In genomic region chr13:63252295-63253010, GRCm38 (mm10) we compare ENCODE assay signal across 11 mouse cellular contexts.
DNase-seq lines count a peak whose midpoint lies in the region; ATAC-seq and TF ChIP-seq lines count a peak whose summit lies in the region.
"Had no signal": no experiment of that assay in that cellular context is flagged by ENCODE, and none has a peak within 500 bp of the region (broad histone marks: within the 10 kb centered on the region; RNA-seq: fewer than 3 reads in every experiment).

No protein-coding gene starts in this region.

- H3K4me3 ChIP-seq in heart, embryonic 12.5 days: no peak overlapping the region
- H3K4me3 ChIP-seq in lung, embryonic 14.5 days (ENCODE audit: low read depth, low read length): no peak overlapping the region
- no peak overlapping the region for H3K4me3 ChIP-seq in embryonic facial prominence, embryonic 13.5 days
- H3K4me3 ChIP-seq in macrophage (ENCODE audit: inconsistent target): no peak overlapping the region
- H3K4me3 ChIP-seq: erythroblast, embryonic 14.5 days; intestine, embryonic 15.5 days had no signal

- WGBS in heart, embryonic 12.5 days: 60% methylated on average over 2 of the region's 2 CpGs
- WGBS in lung, embryonic 14.5 days: 55% methylated on average over 2 of the region's 2 CpGs
- 50% methylated on average over 2 of the region's 2 CpGs for WGBS in embryonic facial prominence, embryonic 13.5 days
- WGBS in macrophage (ENCODE audit: missing documents): 86% methylated on average over 1 of the region's 2 CpGs

- H3K27me3 ChIP-seq in heart, embryonic 12.5 days (replicated peaks): no peaks in the 10 kb centered on the region
- no peaks in the 10 kb centered on the region for H3K27me3 ChIP-seq in lung, embryonic 14.5 days (ENCODE audit: insufficient read depth, low read length)
- H3K27me3 ChIP-seq in embryonic facial prominence, embryonic 13.5 days: no peaks in the 10 kb centered on the region
- H3K27me3 ChIP-seq: intestine, embryonic 15.5 days had no signal

- DNase-seq in heart, postnatal 4 days: no peak
- DNase-seq in lung, embryonic 14.5 days: no peak
- no peak for DNase-seq in lung, postnatal 4 days
- no peak for DNase-seq in thymus, postnatal 14 days
- DNase-seq: cerebellum, postnatal 25 days had no signal

- H3K27ac ChIP-seq in heart, embryonic 12.5 days (ENCODE audit: poor library complexity, severe bottlenecking): peak overlapping the region; percentile 80; the same call in 1 of the 2 replicates
- H3K27ac ChIP-seq in lung, embryonic 14.5 days (ENCODE audit: low read depth): peak overlapping the region; percentile 59
- peak overlapping the region; percentile 68; the same call in 1 of the 2 replicates for H3K27ac ChIP-seq in embryonic facial prominence, embryonic 13.5 days
- H3K27ac ChIP-seq in macrophage: peak overlapping the region; percentile 100
- H3K27ac ChIP-seq: intestine, embryonic 15.5 days had no signal

- peaks cover 86% of the 10 kb centered on the region for H3K4me1 ChIP-seq in heart, embryonic 12.5 days (replicated peaks)
- peaks cover 49% of the 10 kb centered on the region for H3K4me1 ChIP-seq in lung, embryonic 14.5 days (ENCODE audit: insufficient read depth)
- peaks cover 86% of the 10 kb centered on the region for H3K4me1 ChIP-seq in embryonic facial prominence, embryonic 13.5 days

- 0 out of 2 replicates have a peak overlapping the region, but pooled peaks have one; percentile 18 for H3K9ac ChIP-seq in heart, embryonic 12.5 days
- no peak overlapping the region for H3K9ac ChIP-seq in lung, embryonic 14.5 days
- H3K9ac ChIP-seq in embryonic facial prominence, embryonic 13.5 days: 0 out of 2 replicates have a peak overlapping the region, but pooled peaks have one; percentile 17
- H3K9ac ChIP-seq: intestine, embryonic 15.5 days had no signal

- no peak overlapping the region; the same call in 1 of the 2 replicates for H3K4me2 ChIP-seq in heart, embryonic 12.5 days
- no peak overlapping the region; the same call in 1 of the 2 replicates for H3K4me2 ChIP-seq in lung, embryonic 14.5 days
- peak overlapping the region; percentile 82 for H3K4me2 ChIP-seq in embryonic facial prominence, embryonic 13.5 days
- H3K4me2 ChIP-seq: midbrain, embryonic 11.5 days had no signal

- H3K36me3 ChIP-seq in heart, embryonic 12.5 days: peaks cover 24% of the 10 kb centered on the region
- peaks cover 50% of the 10 kb centered on the region for H3K36me3 ChIP-seq in lung, embryonic 14.5 days (ENCODE audit: insufficient read depth)
- peaks cover 47% of the 10 kb centered on the region for H3K36me3 ChIP-seq in embryonic facial prominence, embryonic 13.5 days
- H3K36me3 ChIP-seq in macrophage (ENCODE audit: inconsistent target): peaks cover 4% of the 10 kb centered on the region; the same call in 1 of the 2 replicates
- H3K36me3 ChIP-seq: intestine, embryonic 15.5 days had no signal

- ATAC-seq in heart, embryonic 12.5 days (ENCODE audit: insufficient number of reproducible peaks, low FRiP score): no peak
- no peak for ATAC-seq in lung, embryonic 14.5 days (ENCODE audit: insufficient read depth)
- no peak for ATAC-seq in embryonic facial prominence, embryonic 13.5 days (ENCODE audit: insufficient number of reproducible peaks, insufficient read depth, low FRiP score, low TSS enrichment, low read depth)
- ATAC-seq: intestine, embryonic 15.5 days had no signal

- no peak for TF ChIP-seq CTCF in lung, embryonic 14.5 days (IDR thresholded peaks at IDR 0.05; ENCODE audit: low read depth)

- H3K9me3 ChIP-seq in heart, embryonic 12.5 days (replicated peaks): no peaks in the 10 kb centered on the region
- H3K9me3 ChIP-seq in lung, embryonic 14.5 days (ENCODE audit: low read depth, low read length): no peaks in the 10 kb centered on the region
- H3K9me3 ChIP-seq in embryonic facial prominence, embryonic 13.5 days: no peaks in the 10 kb centered on the region
- H3K9me3 ChIP-seq: intestine, embryonic 15.5 days had no signal

- H3K79me2 ChIP-seq in macrophage (ENCODE audit: inconsistent target): peaks cover 100% of the 10 kb centered on the region
